Mouse (Mus musculus): ENCODE results near the gene Tuba1c. TPM values are rescaled to one million over a fixed set of nuclear protein-coding genes. Genes with fewer than 3 reads are reported as not detected.

Gene Tuba1c
- total and polyA plus RNA-seq, 3 experiments = 129 to 163 TPM; not detected in 1

GRCm38 (mm10) chr15:99039306-99039705 is 9.6 kb downstream of the Tuba1c start:
- TF ChIP-seq MYB (IDR thresholded peaks at IDR 0.05; ENCODE audit: low read depth, low read length) = no peak
- TF ChIP-seq CHD2 (IDR thresholded peaks at IDR 0.05; ENCODE audit: low read length) = no peak
- TF ChIP-seq E2F4 (IDR thresholded peaks at IDR 0.05; ENCODE audit: borderline replicate concordance, low read depth, low read length) = no peak
- no peak for TF ChIP-seq MAX (IDR thresholded peaks at IDR 0.05; ENCODE audit: low read length)
- no peak for TF ChIP-seq MAFK (IDR thresholded peaks at IDR 0.05; ENCODE audit: borderline replicate concordance, low read depth, low read length)
- TF ChIP-seq TBP (IDR thresholded peaks at IDR 0.05; ENCODE audit: low read depth, low read length) = no peak
- TF ChIP-seq RCOR1 (IDR thresholded peaks at IDR 0.05; ENCODE audit: low read depth, low read length) = no peak
- peak; percentile 54; the same call in 1 of the 2 replicates for TF ChIP-seq ZNF384 (IDR thresholded peaks at IDR 0.05; ENCODE audit: low read depth, low read length)
- TF ChIP-seq SMC3 (IDR thresholded peaks at IDR 0.05; ENCODE audit: low read depth, low read length) = no peak
- no peak for TF ChIP-seq MXI1 (IDR thresholded peaks at IDR 0.05; ENCODE audit: low read depth, low read length)
- TF ChIP-seq CHD1 (IDR thresholded peaks at IDR 0.05; ENCODE audit: low read depth, low read length) = no peak
- TF ChIP-seq GABPA (IDR thresholded peaks at IDR 0.05; ENCODE audit: low read depth, low read length) = no peak
- TF ChIP-seq ZMIZ1 (IDR thresholded peaks at IDR 0.05; ENCODE audit: low read depth, low read length) = peak; percentile 29; the same call in 1 of the 2 replicates
- TF ChIP-seq MYC (IDR thresholded peaks at IDR 0.05; ENCODE audit: low read depth, low read length) = no peak
- no peak for TF ChIP-seq POLR2A (IDR thresholded peaks at IDR 0.05; ENCODE audit: control insufficient read depth in 1 of 2, insufficient read depth in 1 of 2, low read depth in 1 of 2, low read length in 2 of 2, poor library complexity in 1 of 2)
- no peak for TF ChIP-seq RAD21 (IDR thresholded peaks at IDR 0.05; ENCODE audit: low read depth, low read length)
- no peak for TF ChIP-seq GATA1 (IDR thresholded peaks at IDR 0.05; ENCODE audit: low read depth, low read length)
- no peak for TF ChIP-seq USF1 (IDR thresholded peaks at IDR 0.05; ENCODE audit: low read depth, low read length)
- no peak for TF ChIP-seq EP300 (IDR thresholded peaks at IDR 0.05; ENCODE audit: low read depth in 1 of 2, low read length in 2 of 2)
- TF ChIP-seq UBTF (IDR thresholded peaks at IDR 0.05; ENCODE audit: borderline replicate concordance, insufficient read depth, low read depth, low read length) = no peak
- TF ChIP-seq ETS1 (IDR thresholded peaks at IDR 0.05; ENCODE audit: low read depth, low read length) = no peak
- TF ChIP-seq CTCF (IDR thresholded peaks at IDR 0.05 in 2 of 3, conservative IDR thresholded peaks at IDR 0.05 in 1 of 3; ENCODE audit: control insufficient read depth in 1 of 3, insufficient read depth in 1 of 3, low read depth in 2 of 3, low read length in 3 of 3, poor library complexity in 1 of 3, severe bottlenecking in 1 of 3) = 0 out of 6 replicates have a peak, but pooled peaks of 1 of the 3 experiments have one; percentile 1
- no peak for TF ChIP-seq NELFE (IDR thresholded peaks at IDR 0.05; ENCODE audit: low read depth, low read length)
- H3K36me3 ChIP-seq (ENCODE audit: control insufficient read depth in 1 of 2, insufficient read depth in 2 of 2, low read length in 2 of 2) = peaks cover 13 to 20% of the 10 kb centered on the region in 2 experiments

More at GRCm38 (mm10) chr15:99039306-99039705, 9.6 kb downstream of the Tuba1c start:
- no peaks in the 10 kb centered on the region for H3K27me3 ChIP-seq (ENCODE audit: control insufficient read depth in 1 of 2, insufficient read depth in 2 of 2, low read length in 2 of 2)
- DNase-seq (ENCODE audit: low read depth, low spot score) = peak; percentile 37
- no peaks in the 10 kb centered on the region for H3K9me3 ChIP-seq (replicated peaks; ENCODE audit: insufficient read depth, low read length)
- H3K4me3 ChIP-seq (ENCODE audit: control insufficient read depth in 1 of 2, insufficient read depth in 1 of 2, low read depth in 2 of 2, low read length in 2 of 2) = no peak overlapping the region
- no peak overlapping the region for H3K27ac ChIP-seq (ENCODE audit: control insufficient read depth, low read depth, low read length)
- H3K4me1 ChIP-seq (ENCODE audit: control insufficient read depth in 1 of 2, insufficient read depth in 2 of 2, low read length in 2 of 2) = peaks cover 4 to 15% of the 10 kb centered on the region in 2 experiments; a peak in 3 of 4 replicates
- H3K79me2 ChIP-seq (ENCODE audit: control insufficient read depth, insufficient read depth, low read length, poor library complexity) = no peaks in the 10 kb centered on the region; the same call in 1 of the 2 replicates
- H3K9ac ChIP-seq (ENCODE audit: control insufficient read depth, low read depth, low read length, poor library complexity, severe bottlenecking) = no peak overlapping the region
